Mouse (Mus musculus) brain, embryonic 14.5 days (tissue): ENCODE data around the gene Mdh1. TPM values are rescaled to one million over a fixed set of nuclear protein-coding genes. Genes with fewer than 3 reads are reported as not detected.
"Not testable (repeated sequence)": the region's sequence is repeated elsewhere in the genome, so short reads cannot be mapped to it uniquely, and the experiment has no call there.

Experiments
- DNase-seq: peaks from one replicate; pipeline ENCODE4 v3.0.0-alpha.2; 2011; ENCODE audit warnings: low read depth
- CTCF ChIP-seq: fragments of 200-500 bp; IDR thresholded peaks from 2 replicates; pipeline ENCODE4 v1.5.1; 2012; ENCODE audit warnings: inconsistent platforms, mild to moderate bottlenecking, moderate library complexity, borderline replicate concordance; ENCODE audit not compliant: insufficient read depth, insufficient read length; ENCODE audit errors: extremely low read depth
- POLR2A ChIP-seq: fragments of 200-500 bp; IDR thresholded peaks from 2 replicates; pipeline ENCODE4 v1.6.1; 2012; ENCODE audit warnings: mild to moderate bottlenecking, inconsistent platforms, borderline replicate concordance; ENCODE audit not compliant: poor library complexity, insufficient read depth, insufficient read length, severe bottlenecking; ENCODE audit errors: extremely low read depth
- polyA plus RNA-seq: library from polyadenylated mRNA; depleted of rRNA; stranded (reverse); fragments of >200 nt; gene quantifications from 2 replicates; pipeline ENCODE4 v1.2.3, GENCODE M21; 2012

Mdh1 gene
- polyA plus RNA-seq, 1 experiment: 233 TPM

GRCm38 (mm10) chr11:21552049-21552448 lies 20.1 kb downstream of the Mdh1 start:
- DNase-seq: no peak

GRCm38 (mm10) chr11:21550222-21551173 lies 21.7 kb downstream of the Mdh1 start:
- peak; percentile 18 for DNase-seq
- TF ChIP-seq CTCF: no peak
- TF ChIP-seq POLR2A: no peak

More at GRCm38 (mm10) chr11:21552049-21552448, 20.1 kb downstream of the Mdh1 start:
- TF ChIP-seq CTCF (no peak), POLR2A (no peak)

GRCm38 (mm10) chr11:21549754-21550153 lies 22.4 kb downstream of the Mdh1 start:
- TF ChIP-seq POLR2A (no peak), CTCF (no peak)
- no peak for DNase-seq

- no peak for TF ChIP-seq POLR2A
- no peak for TF ChIP-seq CTCF
- no peak for DNase-seq
Observed at GRCm38 (mm10) chr11:21549052-21549451, 23.1 kb downstream of the Mdh1 start.

- no peak for TF ChIP-seq CTCF
- no peak for TF ChIP-seq POLR2A
- no peak for DNase-seq
Observed at GRCm38 (mm10) chr11:21547518-21547917, 24.6 kb downstream of the Mdh1 start.

- no peak for DNase-seq
Observed at GRCm38 (mm10) chr11:21546671-21547070, 25.5 kb downstream of the Mdh1 start.

GRCm38 (mm10) chr11:21545951-21546350 lies 26.2 kb downstream of the Mdh1 start:
- TF ChIP-seq CTCF (no peak), POLR2A (no peak)
- no peak for DNase-seq

More at GRCm38 (mm10) chr11:21546671-21547070, 25.5 kb downstream of the Mdh1 start:
- TF ChIP-seq CTCF: no peak
- TF ChIP-seq POLR2A: no peak

- TF ChIP-seq POLR2A (no peak), CTCF (no peak)
- DNase-seq: peak; percentile 12
Observed at GRCm38 (mm10) chr11:21545021-21545420, 27.1 kb downstream of the Mdh1 start.

- DNase-seq: no peak
- no peak for TF ChIP-seq POLR2A
- TF ChIP-seq CTCF: no peak
Observed at GRCm38 (mm10) chr11:21542731-21543130, 29.4 kb downstream of the Mdh1 start.

- no peak for TF ChIP-seq CTCF
- no peak for TF ChIP-seq POLR2A
- no peak for DNase-seq
Observed at GRCm38 (mm10) chr11:21540622-21541021, 31.5 kb downstream of the Mdh1 start.

GRCm38 (mm10) chr11:21540072-21540471 lies 32.1 kb downstream of the Mdh1 start:
- no peak for DNase-seq
- no peak for TF ChIP-seq POLR2A
- TF ChIP-seq CTCF: no peak

- DNase-seq: not testable (repeated sequence)
Observed at GRCm38 (mm10) chr11:21530856-21531255, 41.3 kb downstream of the Mdh1 start.
